ENCODE assay signal across 13 mouse cellular contexts in genomic region chr12:40906807-40907206, GRCm38 (mm10).
"Had no signal": no experiment of that assay in that cellular context is flagged by ENCODE, and none has a peak within 500 bp of the region (broad histone marks: within the 10 kb centered on the region; RNA-seq: fewer than 3 reads in every experiment).

No protein-coding gene starts in this region.

- ATAC-seq: hindbrain, postnatal 0 days; midbrain, embryonic 16.5 days had no signal

- DNase-seq: kidney, adult 11 months; layer of hippocampus, adult 9-11 months; liver; liver, embryonic 13.5 days; lung, adult 18-20 months; retina, postnatal 1 day; right cerebral cortex, postnatal 14 days; thymus, postnatal 4 days had no signal

- H3K9ac ChIP-seq: limb, embryonic 12.5 days; liver, embryonic 13.5 days; midbrain, embryonic 12.5 days; neural tube, embryonic 13.5 days had no signal

- H3K27ac ChIP-seq: hindbrain, postnatal 0 days; limb, embryonic 12.5 days; liver, embryonic 13.5 days; midbrain, embryonic 12.5 days; neural tube, embryonic 13.5 days had no signal

- H3K27me3 ChIP-seq: limb, embryonic 12.5 days; liver, embryonic 13.5 days; midbrain, embryonic 12.5 days; neural tube, embryonic 13.5 days had no signal

- H3K9me3 ChIP-seq: limb, embryonic 12.5 days; liver, embryonic 13.5 days; midbrain, embryonic 12.5 days; neural tube, embryonic 13.5 days had no signal

- H3K4me3 ChIP-seq: limb, embryonic 12.5 days; liver, embryonic 13.5 days; midbrain, embryonic 12.5 days; neural tube, embryonic 13.5 days had no signal

- H3K36me3 ChIP-seq: limb, embryonic 12.5 days; liver, embryonic 13.5 days; midbrain, embryonic 12.5 days; neural tube, embryonic 13.5 days had no signal

- H3K4me1 ChIP-seq: limb, embryonic 12.5 days; midbrain, embryonic 12.5 days; neural tube, embryonic 13.5 days had no signal

- H3K4me2 ChIP-seq: limb, embryonic 12.5 days; liver, embryonic 13.5 days; midbrain, embryonic 12.5 days; neural tube, embryonic 13.5 days had no signal
